Mouse (Mus musculus) C2C12 (cell line): ENCODE results near the gene Sart3.

ENCODE experiments used
- CEBPB ChIP-seq: IDR thresholded peaks from one replicate; pipeline ENCODE4 v1.6.1; 2011; ENCODE audit warnings: low read depth, mild to moderate bottlenecking, control low read depth, moderate library complexity
- CTCF ChIP-seq: IDR thresholded peaks from one replicate; pipeline ENCODE4 v1.5.1; 2011; ENCODE audit not compliant: control insufficient read depth, insufficient read depth, insufficient read length
- FOSL1 ChIP-seq: IDR thresholded peaks from one replicate; pipeline ENCODE4 v1.8.0; 2011; ENCODE audit warnings: mild to moderate bottlenecking, low read length; ENCODE audit not compliant: poor library complexity, insufficient read depth, severe bottlenecking
- MAX ChIP-seq: IDR thresholded peaks from one replicate; pipeline ENCODE4 v1.6.1; 2011; ENCODE audit warnings: mild to moderate bottlenecking, control low read depth
- MYOD1 ChIP-seq: IDR thresholded peaks from one replicate; pipeline ENCODE4 v1.6.1; 2011; ENCODE audit warnings: low read depth; ENCODE audit not compliant: control insufficient read depth, insufficient read length
- MYOG ChIP-seq: IDR thresholded peaks from one replicate; pipeline ENCODE4 v1.6.1; 2011; ENCODE audit not compliant: control insufficient read depth, insufficient read length; ENCODE audit errors: extremely low read depth
- USF1 ChIP-seq: IDR thresholded peaks from one replicate; pipeline ENCODE4 v1.6.1; 2011; ENCODE audit warnings: low read depth, mild to moderate bottlenecking, control low read depth, moderate library complexity

DNA sequence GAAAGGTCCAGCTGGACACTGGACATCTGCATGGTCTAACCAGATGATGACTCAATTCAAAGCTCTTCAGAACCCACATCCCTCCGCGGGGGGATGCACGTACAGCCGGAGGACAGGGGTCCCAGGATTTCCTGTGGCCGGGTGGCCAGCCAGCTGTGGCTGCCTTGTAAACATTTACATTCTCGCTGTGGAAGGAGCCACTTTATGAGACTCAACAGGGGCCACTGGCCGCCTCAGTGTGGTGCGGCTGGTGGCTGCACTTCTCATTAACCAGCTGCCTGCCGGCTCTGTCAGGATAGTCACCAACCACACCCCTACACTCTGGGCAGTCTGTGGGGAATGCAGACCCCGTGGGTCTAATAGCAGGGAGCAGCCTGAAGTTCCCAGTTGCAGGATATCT lies 34.1 kb upstream of the Sart3 start:
- TF ChIP-seq CTCF (no peak), USF1 (no peak), MAX (no peak), MYOG (no peak), CEBPB (no peak), MYOD1 (no peak), FOSL1 (no peak)
